Mouse (Mus musculus): ENCODE data around the gene Urb2. TPM values are rescaled to one million over a fixed set of nuclear protein-coding genes. Genes with fewer than 3 reads are reported as not detected.
A peak's percentile ranks its signal among the peaks of the same experiment; 100 is the strongest.

Urb2 gene
- 22.7 and 27.9 TPM in 2 replicates for total RNA-seq (2017)

- ATAC-seq (replicated peaks in 1 of 2; ENCODE audit: insufficient read depth in 1 of 2, low FRiP score in 2 of 2, low TSS enrichment in 1 of 2, low read depth in 1 of 2, poor library complexity in 2 of 2, severe bottlenecking in 2 of 2): peak; percentile 83 to 91
These were observed at the start of gene Urb2, which contains the start of gene Taf5l for GRCm38 (mm10) chr8:124021237-124022227. TSS of gene Urb2 (plus strand) at chr8:124021508. TSS of gene Taf5l (minus strand) at chr8:124021397.

GRCm38 (mm10) chr8:123973495-123973894 is 47.8 kb upstream of the Urb2 start:
- ATAC-seq (replicated peaks in 1 of 2; ENCODE audit: insufficient read depth in 1 of 2, low FRiP score in 2 of 2, low TSS enrichment in 1 of 2, low read depth in 1 of 2, poor library complexity in 2 of 2, severe bottlenecking in 2 of 2): no peak

DNA sequence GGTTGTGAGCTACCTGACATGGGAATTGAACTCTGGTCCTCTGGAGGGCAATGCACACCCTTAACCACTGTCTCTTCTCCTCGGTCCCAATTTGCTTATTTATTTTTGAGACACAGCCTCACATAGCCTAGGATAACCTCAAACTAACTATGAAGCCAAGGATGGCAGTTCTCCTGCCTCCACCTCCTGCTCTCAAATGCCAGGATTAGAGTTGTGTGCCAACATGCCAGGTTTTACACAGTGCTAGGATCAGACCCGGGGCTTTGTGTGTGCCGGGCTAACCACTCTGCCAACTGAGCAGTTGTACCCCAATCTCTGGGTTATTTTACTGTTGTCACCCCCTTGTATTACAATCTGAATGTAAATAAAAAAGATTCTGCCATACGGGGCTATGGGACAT is 43.8 kb upstream of the Urb2 start:
- ATAC-seq (replicated peaks in 1 of 2; ENCODE audit: insufficient read depth in 1 of 2, low FRiP score in 2 of 2, low TSS enrichment in 1 of 2, low read depth in 1 of 2, poor library complexity in 2 of 2, severe bottlenecking in 2 of 2): no peak

- ATAC-seq (replicated peaks in 1 of 2; ENCODE audit: insufficient read depth in 1 of 2, low FRiP score in 2 of 2, low TSS enrichment in 1 of 2, low read depth in 1 of 2, poor library complexity in 2 of 2, severe bottlenecking in 2 of 2): peak; percentile 10 to 28; a peak in 1 of 4 replicates
These were observed 43.0 kb upstream of the Urb2 start for GRCm38 (mm10) chr8:123978166-123978838.

DNA sequence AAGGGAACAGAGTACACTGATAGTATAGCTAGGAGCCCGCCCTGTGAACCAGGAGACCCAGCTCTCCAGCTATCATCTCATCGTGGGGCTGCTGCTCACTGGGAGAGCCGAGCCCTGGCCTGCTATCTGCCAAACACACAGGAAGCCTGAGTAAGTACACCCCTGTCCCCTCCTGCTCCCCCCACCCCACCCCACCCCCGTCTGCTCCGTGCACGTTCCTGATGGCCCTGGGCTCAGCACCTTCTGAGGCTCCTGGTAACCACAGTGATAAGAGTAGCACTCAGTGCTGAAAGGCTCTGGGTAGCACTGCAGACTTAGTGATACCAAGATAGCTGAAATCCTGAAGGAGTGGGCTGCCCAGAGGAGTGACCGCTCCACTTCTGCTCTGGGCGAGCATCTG is 42.4 kb upstream of the Urb2 start:
- no peak for ATAC-seq (replicated peaks in 1 of 2; ENCODE audit: insufficient read depth in 1 of 2, low FRiP score in 2 of 2, low TSS enrichment in 1 of 2, low read depth in 1 of 2, poor library complexity in 2 of 2, severe bottlenecking in 2 of 2)

DNA sequence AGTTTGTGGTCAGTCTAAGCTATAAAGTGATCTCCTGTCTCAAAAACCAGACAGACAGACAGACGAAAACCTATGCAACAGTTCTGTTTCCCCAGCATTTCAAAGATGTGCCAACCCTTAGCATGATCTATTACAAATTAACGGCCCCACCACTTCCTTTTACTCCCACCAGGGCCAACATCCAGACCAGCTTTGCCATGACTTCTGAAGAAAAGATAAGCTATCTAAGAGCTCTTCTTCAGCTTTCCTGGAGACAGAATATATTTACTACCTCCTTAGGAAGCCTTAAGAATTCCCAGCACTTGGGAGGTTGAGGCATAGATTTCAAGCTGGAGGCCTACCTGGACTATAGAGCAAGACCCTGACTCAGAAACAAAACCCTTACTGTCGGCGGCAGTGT is 41.1 kb upstream of the Urb2 start:
- no peak for ATAC-seq (replicated peaks in 1 of 2; ENCODE audit: insufficient read depth in 1 of 2, low FRiP score in 2 of 2, low TSS enrichment in 1 of 2, low read depth in 1 of 2, poor library complexity in 2 of 2, severe bottlenecking in 2 of 2)

DNA sequence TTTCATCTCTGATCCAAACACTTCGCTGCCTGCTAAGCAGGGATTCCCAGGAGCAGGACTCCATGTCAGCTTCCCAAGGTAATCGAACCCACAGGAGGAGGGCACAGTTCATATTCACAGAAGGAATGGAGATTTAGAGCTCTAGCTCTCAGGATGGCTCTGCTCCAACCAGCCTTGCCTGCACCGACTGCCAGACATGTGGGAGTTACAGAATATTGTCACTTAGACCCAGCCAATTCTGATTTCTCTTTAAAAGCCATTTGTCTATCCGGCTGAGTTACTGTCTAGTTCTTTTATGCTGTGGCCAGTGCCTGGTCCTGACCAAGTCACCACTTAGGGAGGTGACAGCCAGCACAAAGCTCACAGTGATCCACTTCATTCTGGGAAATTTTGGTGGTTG is 39.6 kb upstream of the Urb2 start:
- ATAC-seq (replicated peaks in 1 of 2; ENCODE audit: insufficient read depth in 1 of 2, low FRiP score in 2 of 2, low TSS enrichment in 1 of 2, low read depth in 1 of 2, poor library complexity in 2 of 2, severe bottlenecking in 2 of 2): no peak

DNA sequence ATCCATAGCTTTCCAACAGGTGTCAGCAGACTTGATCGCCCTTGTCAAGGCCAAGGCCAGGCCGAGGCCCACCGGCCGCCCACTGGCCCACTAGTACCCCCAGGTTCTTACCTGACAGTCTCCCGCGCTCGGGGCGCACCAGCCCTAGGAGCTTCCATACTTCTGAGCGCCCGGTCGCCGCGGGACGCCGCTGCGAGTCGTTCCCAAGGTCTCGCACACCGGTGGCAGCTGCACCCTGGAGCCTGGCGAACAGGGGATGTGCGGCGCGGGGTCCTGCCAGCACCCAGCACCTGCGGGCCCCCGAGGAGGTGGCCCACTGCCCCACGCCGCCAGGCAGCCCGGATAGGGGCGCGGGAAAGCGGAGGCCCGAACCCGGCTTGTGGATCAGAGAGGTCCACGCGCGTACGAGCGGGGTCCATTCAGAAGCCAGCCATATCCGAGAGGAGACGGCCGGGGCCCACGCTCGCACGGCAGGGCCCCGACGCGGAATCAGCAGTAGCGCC is 39.0 kb upstream of the Urb2 start:
- no peak; a peak in 1 of 4 replicates for ATAC-seq (replicated peaks in 1 of 2; ENCODE audit: insufficient read depth in 1 of 2, low FRiP score in 2 of 2, low TSS enrichment in 1 of 2, low read depth in 1 of 2, poor library complexity in 2 of 2, severe bottlenecking in 2 of 2)

DNA sequence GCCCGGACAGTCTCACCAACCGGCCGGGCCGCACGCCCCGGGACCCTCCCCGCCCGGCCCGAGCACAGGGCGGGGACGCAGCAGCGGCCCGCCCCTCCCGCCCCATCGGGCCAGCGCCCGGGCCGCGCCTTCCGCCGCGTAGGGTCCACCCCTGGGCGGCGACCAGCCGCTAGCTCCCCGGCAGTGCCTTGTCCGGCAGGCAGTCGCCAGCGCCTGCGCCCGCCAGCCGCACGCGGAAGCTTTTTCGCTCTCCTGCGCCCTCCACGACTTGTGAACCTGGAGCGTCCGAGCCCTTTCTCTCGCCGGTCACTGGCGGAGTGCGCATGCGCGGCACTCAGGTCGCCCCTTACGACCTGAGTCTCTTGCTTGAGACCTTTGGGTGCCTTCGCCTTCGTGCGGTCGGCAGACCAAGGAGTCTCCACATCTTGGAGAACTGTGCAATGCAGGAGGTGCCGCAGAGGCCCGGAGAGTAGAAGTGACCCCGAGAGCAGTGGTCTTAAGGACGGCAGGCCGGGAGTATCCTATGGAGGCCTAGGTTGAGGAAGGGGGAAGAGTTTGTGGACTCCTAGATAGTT is 38.4 kb upstream of the Urb2 start, which contains the start of gene Abcb10:
Abcb10 (minus strand) TSS at position 297 of the 575 bp plus-strand sequence.
- peak; percentile 54 to 79 for ATAC-seq (replicated peaks in 1 of 2; ENCODE audit: insufficient read depth in 1 of 2, low FRiP score in 2 of 2, low TSS enrichment in 1 of 2, low read depth in 1 of 2, poor library complexity in 2 of 2, severe bottlenecking in 2 of 2)

- peak; percentile 49 to 74 for ATAC-seq (replicated peaks in 1 of 2; ENCODE audit: insufficient read depth in 1 of 2, low FRiP score in 2 of 2, low TSS enrichment in 1 of 2, low read depth in 1 of 2, poor library complexity in 2 of 2, severe bottlenecking in 2 of 2)
These were observed 32.7 kb upstream of the Urb2 start for GRCm38 (mm10) chr8:123988605-123989038.

- ATAC-seq (replicated peaks in 1 of 2; ENCODE audit: insufficient read depth in 1 of 2, low FRiP score in 2 of 2, low TSS enrichment in 1 of 2, low read depth in 1 of 2, poor library complexity in 2 of 2, severe bottlenecking in 2 of 2): peak in 1 of 2 experiments; percentile 10; a peak in 1 of 4 replicates
These were observed 32.2 kb upstream of the Urb2 start for GRCm38 (mm10) chr8:123989128-123989527.

DNA sequence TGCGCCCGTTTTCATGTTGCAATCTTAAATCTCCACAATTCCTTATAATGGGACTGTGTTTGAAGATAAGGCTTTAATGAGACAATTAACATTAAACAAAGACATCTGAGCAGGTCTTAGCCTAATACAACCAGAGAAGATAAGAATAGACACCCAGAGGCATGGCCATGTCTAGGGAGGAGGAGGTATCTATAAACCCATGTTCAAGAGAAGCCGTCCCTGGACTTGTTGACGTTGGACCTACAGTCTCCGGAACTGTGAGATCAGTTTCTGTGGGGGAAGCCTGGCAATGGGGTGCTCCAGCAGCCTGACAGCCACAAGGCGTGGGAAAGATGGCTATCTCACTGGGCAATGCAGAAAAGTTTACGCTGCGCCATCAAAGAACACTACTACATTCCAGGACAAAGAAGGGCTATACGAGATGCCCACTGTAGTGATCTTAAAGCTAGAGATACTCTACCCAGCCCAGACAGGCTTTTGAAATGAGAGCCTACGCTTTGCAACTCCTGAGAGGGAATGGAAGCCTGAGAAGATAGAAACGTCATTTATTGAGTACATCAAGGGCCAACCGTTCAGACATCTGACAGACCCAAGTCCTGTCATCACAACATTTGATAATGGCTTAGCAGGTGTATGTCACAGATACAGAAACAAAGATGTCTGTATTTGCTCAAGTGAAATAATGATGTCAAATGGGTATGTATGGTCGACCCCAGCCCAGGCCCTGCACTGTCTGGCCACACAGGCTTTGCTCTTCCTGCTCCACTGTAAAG is 30.8 kb upstream of the Urb2 start:
- ATAC-seq (replicated peaks in 1 of 2; ENCODE audit: insufficient read depth in 1 of 2, low FRiP score in 2 of 2, low TSS enrichment in 1 of 2, low read depth in 1 of 2, poor library complexity in 2 of 2, severe bottlenecking in 2 of 2): no peak

DNA sequence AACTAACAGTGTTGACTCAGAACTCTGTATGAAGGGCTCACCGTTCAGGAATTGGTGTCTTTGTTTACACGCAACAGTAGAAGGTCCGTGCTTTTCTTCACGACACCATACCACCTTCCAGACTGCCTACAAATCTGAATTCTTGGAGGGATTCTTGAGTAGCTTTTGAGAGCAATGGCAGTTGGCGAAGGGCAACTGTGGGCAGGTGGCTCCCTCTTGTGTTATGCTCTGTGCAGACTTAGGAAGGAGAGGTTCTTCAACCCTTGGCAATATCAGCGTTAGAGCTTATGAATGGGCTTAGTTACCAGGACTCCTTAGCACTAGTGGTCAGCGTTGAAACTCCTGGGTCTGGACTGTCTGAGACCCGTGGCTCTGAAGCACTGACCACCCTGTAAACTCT is 28.7 kb upstream of the Urb2 start:
- ATAC-seq (replicated peaks in 1 of 2; ENCODE audit: insufficient read depth in 1 of 2, low FRiP score in 2 of 2, low TSS enrichment in 1 of 2, low read depth in 1 of 2, poor library complexity in 2 of 2, severe bottlenecking in 2 of 2): no peak

DNA sequence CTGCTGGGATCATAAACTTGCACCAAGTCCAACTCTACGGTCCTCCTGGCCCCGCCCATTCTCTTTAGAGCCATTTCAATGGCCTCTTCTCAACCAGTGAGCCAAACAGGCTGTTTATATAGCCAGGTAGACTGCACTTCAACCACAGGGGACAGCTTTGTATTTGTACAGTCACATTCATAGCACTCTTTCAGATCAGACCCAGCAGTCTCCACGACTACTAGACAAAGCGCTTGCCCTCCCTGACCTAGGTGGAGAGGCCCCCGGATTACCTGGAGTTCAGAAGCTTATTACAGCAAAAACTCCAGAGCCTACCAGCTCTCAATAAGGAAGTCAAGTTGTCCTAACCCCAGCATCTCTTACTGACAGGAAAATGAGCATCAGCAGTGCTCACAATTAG is 27.7 kb upstream of the Urb2 start:
- no peak for ATAC-seq (replicated peaks in 1 of 2; ENCODE audit: insufficient read depth in 1 of 2, low FRiP score in 2 of 2, low TSS enrichment in 1 of 2, low read depth in 1 of 2, poor library complexity in 2 of 2, severe bottlenecking in 2 of 2)

DNA sequence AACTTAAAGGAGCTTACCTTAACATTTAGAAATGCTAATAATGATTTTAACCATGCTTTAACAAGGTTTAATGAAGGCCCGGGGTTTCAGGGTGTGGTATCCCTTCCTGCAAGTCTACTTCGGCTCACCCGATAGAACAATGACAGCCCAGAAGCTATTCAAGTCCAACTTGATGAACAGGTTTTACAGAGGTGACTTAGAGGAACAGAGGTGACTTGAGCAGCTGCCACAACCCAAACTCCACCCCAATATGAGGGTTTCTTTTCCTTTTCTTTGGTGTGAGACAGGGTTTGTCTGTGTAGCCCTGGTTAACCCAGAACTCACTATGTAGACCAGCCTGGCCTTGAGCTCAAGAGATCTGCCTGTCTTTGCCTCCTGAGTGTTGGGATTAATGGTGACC is 27.3 kb upstream of the Urb2 start:
- no peak for ATAC-seq (replicated peaks in 1 of 2; ENCODE audit: insufficient read depth in 1 of 2, low FRiP score in 2 of 2, low TSS enrichment in 1 of 2, low read depth in 1 of 2, poor library complexity in 2 of 2, severe bottlenecking in 2 of 2)

DNA sequence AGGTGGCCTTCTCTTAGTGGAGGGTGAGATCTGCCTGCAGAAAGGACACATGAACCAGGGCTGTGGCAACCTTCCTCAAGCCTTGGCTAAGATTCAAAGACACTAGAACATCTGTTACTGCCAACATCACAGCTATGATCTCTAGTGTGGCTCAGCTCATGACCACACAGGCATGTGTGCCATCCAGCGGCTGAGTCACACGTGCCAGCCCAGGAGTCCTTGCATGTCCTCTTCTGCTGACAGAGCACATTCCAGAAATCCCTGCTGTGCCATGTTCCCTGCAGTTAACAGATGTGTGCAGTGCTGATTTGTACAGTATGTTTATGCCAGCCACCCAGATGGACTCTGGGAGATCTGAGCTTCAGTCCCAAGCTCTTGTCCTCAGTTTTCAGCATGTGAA is 21.7 kb upstream of the Urb2 start:
- ATAC-seq (replicated peaks in 1 of 2; ENCODE audit: insufficient read depth in 1 of 2, low FRiP score in 2 of 2, low TSS enrichment in 1 of 2, low read depth in 1 of 2, poor library complexity in 2 of 2, severe bottlenecking in 2 of 2): no peak

GRCm38 (mm10) chr8:124002546-124003108 is 18.7 kb upstream of the Urb2 start:
- ATAC-seq (replicated peaks in 1 of 2; ENCODE audit: insufficient read depth in 1 of 2, low FRiP score in 2 of 2, low TSS enrichment in 1 of 2, low read depth in 1 of 2, poor library complexity in 2 of 2, severe bottlenecking in 2 of 2): no peak
